Mouse (Mus musculus) neural tube, embryonic 12.5 days (tissue): ENCODE results near the gene Iqschfp. TPM values are rescaled to one million over a fixed set of nuclear protein-coding genes. Genes with fewer than 3 reads are reported as not detected.

Experiments used
- ATAC-seq: fragments of 200-750 bp; cut with Nextera tagmentation; 2 replicates; pipeline ENCODE4 v1.8.0; 2017; ENCODE audit warnings: low read depth, mild to moderate bottlenecking, moderate TSS enrichment, moderate library complexity; ENCODE audit not compliant: low FRiP score
- H3K27ac ChIP-seq: fragments of 300-500 bp; sonication (generic); 2 replicates; pipeline ENCODE4 v1.5.1; 2016
- H3K27me3 ChIP-seq: fragments of 300-500 bp; sonication (generic); replicated peaks from 2 replicates; pipeline ENCODE4 v1.6.1; 2016; ENCODE audit warnings: mild to moderate bottlenecking
- H3K36me3 ChIP-seq: fragments of 300-500 bp; sonication (generic); 2 replicates; pipeline ENCODE4 v1.6.1; 2016; ENCODE audit warnings: mild to moderate bottlenecking
- H3K4me1 ChIP-seq: fragments of 300-500 bp; sonication (generic); 2 replicates; pipeline ENCODE4 v1.6.1; 2016
- H3K4me2 ChIP-seq: fragments of 300-500 bp; sonication (generic); replicated peaks from 2 replicates; pipeline ENCODE4 v1.6.1; 2016; ENCODE audit warnings: mild to moderate bottlenecking
- H3K4me3 ChIP-seq: fragments of 300-500 bp; sonication (generic); 2 replicates; pipeline ENCODE4 v1.5.1; 2016
- H3K9ac ChIP-seq: fragments of 300-500 bp; sonication (generic); 2 replicates; pipeline ENCODE4 v1.6.1; 2016; ENCODE audit warnings: mild to moderate bottlenecking
- H3K9me3 ChIP-seq: fragments of 300-500 bp; sonication (generic); 2 replicates; pipeline ENCODE4 v1.6.1; 2016; ENCODE audit warnings: mild to moderate bottlenecking
- WGBS: fragments of 180-500 bp; shearing (Covaris S2); methylation state at CpG from one replicate; pipeline ENCODE4 v1.1.7; 2016; 5-methylcytosine and 5-hydroxymethylcytosine counted together
- polyA plus RNA-seq: library from polyadenylated mRNA; unstranded; fragments of >200 nt; fragmentation: Nextera tagmentation; extraction: Ambion mirVana; gene quantifications from 2 replicates; pipeline ENCODE4 v1.2.1, GENCODE M21; 2016

The Iqschfp gene
- polyA plus RNA-seq, 1 experiment from 2014 or later: 1.3 TPM

DNA sequence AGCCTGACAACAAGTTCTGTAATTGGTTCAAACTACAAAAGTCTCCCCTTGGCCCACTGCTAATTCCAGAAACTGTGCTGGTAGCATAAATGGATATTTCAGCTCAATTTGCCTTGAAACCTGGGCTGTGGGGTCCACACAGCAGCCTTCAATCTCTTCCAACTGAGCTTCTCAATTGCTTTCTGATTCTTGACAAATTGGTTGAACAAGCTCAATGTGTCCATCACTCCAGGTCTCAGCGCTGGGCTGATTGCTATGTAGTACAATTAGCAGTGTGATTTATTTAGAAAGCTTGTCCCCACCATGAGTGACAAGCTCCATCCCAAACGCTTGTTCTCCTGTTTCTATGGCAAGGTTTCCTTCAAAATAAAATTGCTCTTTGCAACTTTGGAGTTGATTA, 542.9 kb downstream of the Iqschfp start:
- no peak for ATAC-seq
- no peak overlapping the region for H3K4me3 ChIP-seq
- no peaks in the 10 kb centered on the region for H3K27me3 ChIP-seq
- no peak overlapping the region for H3K9ac ChIP-seq
- H3K27ac ChIP-seq: no peak overlapping the region
- no peaks in the 10 kb centered on the region for H3K4me1 ChIP-seq
- H3K4me2 ChIP-seq: no peak overlapping the region
- no peaks in the 10 kb centered on the region for H3K36me3 ChIP-seq
- WGBS: 87% methylated on average over 2 of the region's 2 CpGs
- H3K9me3 ChIP-seq: no peaks in the 10 kb centered on the region

DNA sequence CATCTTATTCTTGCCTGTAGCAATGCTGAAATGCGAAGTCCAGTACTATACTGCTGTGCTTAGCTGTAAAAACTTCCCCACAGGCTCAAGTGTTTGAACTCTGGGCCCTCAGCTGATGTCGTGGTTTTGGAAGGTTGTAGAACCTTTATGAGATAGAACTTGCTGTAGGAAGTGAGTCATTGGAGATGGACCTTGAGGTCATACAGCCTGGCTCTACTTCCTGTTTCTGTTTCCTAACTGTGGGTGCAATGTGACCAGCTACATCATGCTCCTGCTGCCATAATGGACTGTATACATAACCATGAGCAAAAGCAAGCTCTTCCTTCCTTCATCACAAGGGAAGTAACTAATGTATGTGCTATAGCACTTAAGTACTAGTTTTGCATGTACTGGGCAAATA, 556.4 kb downstream of the Iqschfp start:
- no peak overlapping the region for H3K9ac ChIP-seq
- H3K4me1 ChIP-seq: no peaks in the 10 kb centered on the region
- H3K27ac ChIP-seq: no peak overlapping the region
- 75% methylated on average over 2 of the region's 2 CpGs for WGBS
- H3K36me3 ChIP-seq: no peaks in the 10 kb centered on the region
- no peak overlapping the region for H3K4me2 ChIP-seq
- no peak for ATAC-seq
- H3K27me3 ChIP-seq: no peaks in the 10 kb centered on the region
- H3K4me3 ChIP-seq: no peak overlapping the region
- no peaks in the 10 kb centered on the region for H3K9me3 ChIP-seq

DNA sequence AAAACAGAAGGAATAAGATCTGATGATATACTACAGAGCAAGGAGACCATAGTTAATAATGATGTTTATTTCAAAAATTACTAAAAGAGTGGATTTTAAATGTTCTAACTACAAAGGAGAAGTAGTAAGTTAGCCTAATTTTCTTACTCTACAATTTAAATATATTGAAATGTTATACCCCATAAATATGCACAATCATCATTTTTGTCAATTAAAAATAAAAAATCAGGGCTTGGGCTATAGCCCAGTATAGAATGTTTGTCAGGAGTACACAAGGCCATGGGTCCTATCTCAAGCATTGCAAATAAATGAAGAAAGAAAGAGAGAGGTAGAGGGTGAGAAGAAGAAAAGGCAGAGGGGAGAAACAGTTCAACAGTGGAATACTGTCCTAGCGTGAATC, 559.6 kb downstream of the Iqschfp start:
- H3K4me2 ChIP-seq: no peak overlapping the region
- H3K4me1 ChIP-seq: no peaks in the 10 kb centered on the region
- 97% methylated on average over 1 of the region's 1 CpGs for WGBS

DNA sequence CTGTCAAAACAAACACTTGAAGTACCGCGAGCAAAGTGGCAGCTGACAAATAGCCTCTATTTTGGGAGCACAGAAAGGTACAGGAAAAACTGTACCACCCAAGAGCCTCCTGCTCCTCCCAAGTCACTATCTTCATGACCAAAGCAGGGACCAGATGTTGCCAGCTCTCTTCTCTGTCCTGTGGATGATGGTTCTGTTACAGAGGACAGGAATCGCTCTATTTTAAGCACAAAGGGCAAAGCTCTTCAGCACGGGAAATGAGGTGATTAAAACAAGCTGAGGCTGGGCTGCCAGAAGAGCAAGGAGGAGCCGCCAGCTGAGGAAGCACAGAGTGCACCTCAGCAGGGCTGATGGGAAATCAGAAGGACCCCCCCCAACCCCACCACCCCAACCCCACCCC, 561.2 kb downstream of the Iqschfp start:
- no peak for ATAC-seq
- no peaks in the 10 kb centered on the region for H3K4me1 ChIP-seq
- H3K4me3 ChIP-seq: no peak overlapping the region
- H3K36me3 ChIP-seq: no peaks in the 10 kb centered on the region
- H3K27ac ChIP-seq: no peak overlapping the region
- H3K4me2 ChIP-seq: 0 out of 2 replicates have a peak overlapping the region, but pooled peaks have one; percentile 12
- H3K9ac ChIP-seq: no peak overlapping the region
- no peaks in the 10 kb centered on the region for H3K9me3 ChIP-seq
- WGBS: 27% methylated on average over 5 of the region's 5 CpGs
- no peaks in the 10 kb centered on the region for H3K27me3 ChIP-seq

More for the DNA sequence above, 559.6 kb downstream of the Iqschfp start:
- Histone ChIP-seq H3K36me3 (no peaks in the 10 kb centered on the region), H3K4me3 (no peak overlapping the region), H3K27ac (no peak overlapping the region), H3K9me3 (no peaks in the 10 kb centered on the region), H3K27me3 (no peaks in the 10 kb centered on the region), H3K9ac (no peak overlapping the region)
- no peak for ATAC-seq

DNA sequence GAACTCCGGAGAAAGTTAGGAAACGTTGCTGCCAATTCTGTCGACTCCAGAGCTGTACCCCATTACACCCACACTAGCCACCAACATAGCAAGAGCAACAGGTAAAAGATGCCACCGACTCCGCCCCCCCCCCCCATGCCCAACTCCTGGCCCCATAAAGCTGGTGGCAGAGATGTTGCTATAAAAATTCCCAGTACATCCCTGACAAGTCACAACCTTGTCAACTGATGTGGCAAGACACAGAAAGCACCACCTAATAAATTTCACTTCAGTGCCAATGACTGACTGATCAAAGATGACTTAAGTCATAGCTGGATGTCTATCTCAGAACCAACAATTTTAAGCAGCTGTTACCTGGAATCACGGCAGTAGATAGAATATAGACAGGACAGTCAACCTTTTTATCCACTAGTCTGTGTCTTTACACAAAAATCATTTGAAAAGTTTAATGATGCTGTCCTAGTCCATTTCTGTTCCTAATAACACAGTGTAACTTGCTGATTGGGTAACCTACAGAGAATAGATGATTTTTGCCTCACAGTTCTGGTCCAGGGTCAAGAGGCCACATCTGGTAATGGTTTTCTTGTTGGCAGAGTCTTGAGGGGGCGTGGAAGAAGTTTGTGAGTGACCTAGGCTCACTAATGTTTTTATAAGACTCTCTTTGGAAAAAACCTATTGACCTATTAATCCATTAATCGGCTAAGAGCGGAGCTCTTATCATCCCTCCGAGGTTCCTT, 561.9 kb downstream of the Iqschfp start:
- Histone ChIP-seq H3K4me3 (no peak overlapping the region), H3K9ac (no peak overlapping the region), H3K4me1 (no peaks in the 10 kb centered on the region), H3K4me2 (0 out of 2 replicates have a peak overlapping the region, but pooled peaks have one; percentile 12), H3K27ac (no peak overlapping the region), H3K9me3 (no peaks in the 10 kb centered on the region), H3K27me3 (no peaks in the 10 kb centered on the region), H3K36me3 (no peaks in the 10 kb centered on the region)
- WGBS: 60% methylated on average over 7 of the region's 10 CpGs
- no peak for ATAC-seq

DNA sequence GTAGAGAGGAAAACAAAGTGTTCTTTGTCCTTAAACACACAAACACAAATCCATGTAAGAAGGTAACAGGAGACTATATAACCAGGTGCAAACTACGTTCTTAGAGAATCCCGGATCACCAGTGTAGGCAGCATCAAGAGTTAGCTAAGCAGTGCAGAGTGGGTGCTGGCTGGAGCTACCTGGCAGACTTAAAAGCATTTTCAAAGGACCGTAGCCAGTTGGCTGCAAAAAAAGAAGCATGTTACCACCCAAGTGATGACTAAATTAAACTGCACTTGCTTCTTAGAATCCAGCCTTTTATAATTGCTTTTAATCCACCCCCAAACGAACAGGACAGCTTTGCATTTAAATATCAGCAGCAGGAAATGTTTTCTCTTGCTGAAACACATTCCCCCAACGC, 574.6 kb downstream of the Iqschfp start:
- Histone ChIP-seq H3K4me1 (peaks cover 13% of the 10 kb centered on the region; the same call in 1 of the 2 replicates), H3K4me2 (no peak overlapping the region), H3K9ac (no peak overlapping the region), H3K36me3 (no peaks in the 10 kb centered on the region), H3K9me3 (no peaks in the 10 kb centered on the region), H3K27me3 (no peaks in the 10 kb centered on the region), H3K27ac (no peak overlapping the region), H3K4me3 (no peak overlapping the region)
- WGBS: 49% methylated on average over 5 of the region's 5 CpGs
- no peak for ATAC-seq

DNA sequence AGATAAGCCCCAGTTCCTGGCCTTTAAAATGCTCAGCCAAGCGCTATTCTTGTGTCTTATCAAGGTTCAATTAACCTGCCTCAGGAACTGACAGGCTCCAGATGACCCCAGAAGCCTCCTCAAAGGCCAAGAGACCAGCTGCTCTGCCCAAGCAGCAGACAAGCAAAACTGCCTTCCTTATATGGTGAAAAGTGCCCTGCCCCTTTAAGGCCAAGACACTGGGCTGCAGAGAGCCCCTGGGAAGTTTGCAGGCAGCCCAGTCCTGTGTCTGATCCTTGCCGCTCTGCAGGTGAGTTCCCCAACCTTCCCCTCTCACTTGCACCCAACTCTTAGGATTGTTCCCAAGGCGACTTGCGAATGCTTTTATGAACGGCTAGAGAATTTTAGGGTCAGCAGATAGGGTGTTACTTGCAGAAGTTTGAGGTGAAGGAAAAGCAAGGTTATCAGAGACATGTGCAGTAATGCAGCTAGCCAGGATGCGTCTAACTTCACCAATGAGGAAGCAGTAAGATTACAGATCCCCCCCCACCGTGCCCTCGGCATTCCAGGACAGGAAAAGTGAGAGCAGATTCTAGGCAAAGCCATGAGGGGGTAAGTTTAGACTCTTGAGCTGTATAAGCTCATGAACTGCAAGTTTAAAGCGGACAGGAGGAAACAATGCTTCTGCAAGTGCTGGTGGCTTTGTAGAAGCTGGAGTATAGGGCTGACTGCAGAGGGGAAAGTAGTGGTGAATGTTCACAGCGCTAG, 576.1 kb downstream of the Iqschfp start:
- Histone ChIP-seq H3K4me1 (peaks cover 13% of the 10 kb centered on the region; the same call in 1 of the 2 replicates), H3K9me3 (no peaks in the 10 kb centered on the region), H3K9ac (no peak overlapping the region), H3K27ac (no peak overlapping the region), H3K36me3 (no peaks in the 10 kb centered on the region), H3K27me3 (no peaks in the 10 kb centered on the region), H3K4me3 (peak overlapping the region; percentile 9; the same call in 1 of the 2 replicates), H3K4me2 (peak overlapping the region; percentile 52)
- ATAC-seq: no peak
- 2% methylated on average over 10 of the region's 10 CpGs for WGBS

DNA sequence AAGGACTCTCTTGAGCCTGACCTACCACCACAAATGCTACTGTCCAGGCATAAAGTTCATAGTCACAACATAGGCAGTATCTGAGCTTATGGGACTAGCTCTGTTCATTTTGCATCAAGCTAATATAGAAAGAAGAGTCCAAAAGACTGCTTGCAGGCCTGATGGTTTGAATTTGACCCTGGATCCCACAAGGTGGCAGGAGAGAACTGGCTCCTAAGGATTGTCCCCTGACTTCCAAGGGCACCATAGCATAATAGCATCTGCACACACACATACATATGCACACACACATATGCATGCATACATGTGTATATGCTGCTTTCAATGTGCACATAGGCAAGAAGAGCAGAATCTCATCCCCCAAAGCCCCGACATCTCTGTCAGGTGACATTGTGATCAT, 577.6 kb downstream of the Iqschfp start:
- no peak overlapping the region for H3K4me2 ChIP-seq
- WGBS: 82% methylated on average over 1 of the region's 1 CpGs

DNA sequence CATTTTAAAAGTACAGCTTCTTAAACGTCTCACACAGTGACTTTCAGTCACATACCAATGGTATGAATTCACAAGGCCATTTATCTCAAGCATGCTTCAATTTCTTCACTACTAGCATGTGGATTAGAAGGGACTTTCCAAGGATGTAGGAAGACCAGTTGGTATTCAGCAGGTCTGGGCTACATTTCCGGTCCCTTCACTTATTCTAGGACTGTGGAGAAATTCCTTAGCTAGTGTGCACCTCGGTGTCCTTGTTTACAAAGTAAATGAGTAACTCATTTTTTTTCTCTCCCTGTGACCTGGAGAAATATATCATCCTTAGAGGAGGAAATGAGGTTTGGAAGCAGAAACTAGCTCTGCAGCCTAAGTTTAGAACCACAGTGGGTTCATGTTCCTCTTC, 578.0 kb downstream of the Iqschfp start:
- no peak for ATAC-seq
- Histone ChIP-seq H3K27me3 (no peaks in the 10 kb centered on the region), H3K36me3 (no peaks in the 10 kb centered on the region), H3K4me2 (no peak overlapping the region), H3K9ac (no peak overlapping the region), H3K9me3 (no peaks in the 10 kb centered on the region), H3K4me3 (no peak overlapping the region), H3K27ac (no peak overlapping the region), H3K4me1 (peaks cover 13% of the 10 kb centered on the region; the same call in 1 of the 2 replicates)
- 51% methylated on average over 3 of the region's 3 CpGs for WGBS

More for the DNA sequence above, 577.6 kb downstream of the Iqschfp start:
- Histone ChIP-seq H3K27me3 (no peaks in the 10 kb centered on the region), H3K9ac (no peak overlapping the region), H3K27ac (no peak overlapping the region), H3K36me3 (no peaks in the 10 kb centered on the region), H3K9me3 (no peaks in the 10 kb centered on the region), H3K4me1 (peaks cover 13% of the 10 kb centered on the region; the same call in 1 of the 2 replicates), H3K4me3 (no peak overlapping the region)
- no peak for ATAC-seq

DNA sequence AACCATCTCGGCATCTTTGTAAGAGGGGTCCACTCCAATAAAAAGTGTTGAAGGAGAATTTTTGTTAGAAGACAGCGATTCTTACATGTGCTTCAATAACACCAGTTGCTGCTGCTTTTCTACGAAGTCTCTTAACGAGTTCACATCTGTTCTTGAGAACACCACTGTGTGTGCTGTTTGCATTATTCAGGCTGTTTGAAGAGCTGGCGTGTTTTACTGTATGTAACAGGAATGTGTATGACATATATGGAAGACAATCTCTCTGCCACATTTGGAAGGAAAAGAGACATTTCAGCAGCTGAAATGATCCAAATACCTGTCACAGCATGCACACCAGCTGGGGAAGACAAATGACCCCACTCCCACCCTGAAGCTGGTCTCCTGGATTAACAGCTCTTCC, 578.6 kb downstream of the Iqschfp start:
- no peaks in the 10 kb centered on the region for H3K9me3 ChIP-seq
- ATAC-seq: no peak
- no peak overlapping the region for H3K4me3 ChIP-seq
- 65% methylated on average over 5 of the region's 5 CpGs for WGBS
- peaks cover 13% of the 10 kb centered on the region; the same call in 1 of the 2 replicates for H3K4me1 ChIP-seq
- H3K9ac ChIP-seq: no peak overlapping the region
- no peak overlapping the region for H3K4me2 ChIP-seq
- H3K36me3 ChIP-seq: no peaks in the 10 kb centered on the region
- no peaks in the 10 kb centered on the region for H3K27me3 ChIP-seq
- no peak overlapping the region for H3K27ac ChIP-seq

DNA sequence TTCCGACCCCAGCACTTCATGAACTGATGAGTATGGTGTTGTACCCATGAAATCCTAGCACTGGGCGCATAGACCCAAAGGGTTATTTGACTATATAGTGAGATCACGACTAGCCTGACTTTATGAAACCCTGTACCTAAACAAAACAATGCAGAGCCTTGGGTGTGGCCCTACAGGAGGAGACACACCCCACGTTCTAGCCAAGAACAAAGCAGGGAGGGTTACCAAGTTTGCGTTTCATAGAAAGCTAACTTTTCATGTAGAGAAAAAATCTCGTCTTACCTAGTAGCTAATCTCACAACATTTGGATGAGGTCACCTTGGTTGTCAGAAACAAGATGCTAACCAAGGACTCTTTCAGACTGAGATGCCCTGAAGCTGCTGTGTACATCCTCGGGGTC, 584.3 kb downstream of the Iqschfp start:
- H3K9ac ChIP-seq: no peak overlapping the region
- WGBS: 92% methylated on average over 7 of the region's 7 CpGs

DNA sequence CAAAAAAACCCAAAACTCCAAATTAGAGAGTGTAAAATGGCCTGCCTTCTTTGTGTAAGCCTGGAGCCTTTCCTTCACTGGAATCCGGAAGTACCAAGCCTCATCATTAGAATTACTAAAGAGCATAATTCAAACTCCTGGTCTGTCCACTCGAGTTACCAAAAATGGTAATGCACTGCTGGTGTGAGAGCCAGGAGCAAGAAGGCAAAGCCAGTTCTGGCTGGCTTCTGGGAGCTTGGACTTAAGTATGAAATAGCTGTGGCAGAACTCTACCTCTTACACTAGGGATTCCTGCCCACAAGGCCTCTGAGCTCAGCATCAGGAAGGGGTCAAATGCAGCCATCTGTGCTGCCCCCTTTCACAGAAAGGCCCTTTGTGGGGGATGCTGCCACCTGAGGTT, 585.4 kb downstream of the Iqschfp start:
- H3K36me3 ChIP-seq: no peaks in the 10 kb centered on the region
- no peak overlapping the region for H3K4me2 ChIP-seq
- ATAC-seq: no peak
- H3K27me3 ChIP-seq: no peaks in the 10 kb centered on the region
- no peak overlapping the region for H3K27ac ChIP-seq
- no peaks in the 10 kb centered on the region for H3K9me3 ChIP-seq
- H3K4me1 ChIP-seq: no peaks in the 10 kb centered on the region
- no peak overlapping the region for H3K9ac ChIP-seq
- 37% methylated on average over 2 of the region's 2 CpGs for WGBS
- H3K4me3 ChIP-seq: no peak overlapping the region

More for the DNA sequence above, 584.3 kb downstream of the Iqschfp start:
- no peak overlapping the region for H3K27ac ChIP-seq
- no peaks in the 10 kb centered on the region for H3K36me3 ChIP-seq
- ATAC-seq: no peak
- no peak overlapping the region for H3K4me2 ChIP-seq
- H3K9me3 ChIP-seq: no peaks in the 10 kb centered on the region
- H3K27me3 ChIP-seq: no peaks in the 10 kb centered on the region
- H3K4me3 ChIP-seq: no peak overlapping the region
- H3K4me1 ChIP-seq: no peaks in the 10 kb centered on the region
